Mouse (Mus musculus) intestine, postnatal 0 days (tissue): Measurements from ENCODE around the gene Chst14. TPM values are rescaled to one million over a fixed set of nuclear protein-coding genes. Genes with fewer than 3 reads are reported as not detected.

ENCODE experiments used
- ATAC-seq: fragments of 200-750 bp; cut with Nextera tagmentation; 2 replicates; pipeline ENCODE4 v1.8.0; 2017; ENCODE audit warnings: mild to moderate bottlenecking, moderate TSS enrichment, moderate library complexity
- H3K27ac ChIP-seq: fragments of 300-500 bp; sonication (generic); 2 replicates; pipeline ENCODE4 v1.5.1; 2014; ENCODE audit warnings: mild to moderate bottlenecking, low read depth, low read length, moderate library complexity
- H3K27me3 ChIP-seq: fragments of 300-500 bp; sonication (generic); replicated peaks from 2 replicates; pipeline ENCODE4 v1.6.1; 2014; ENCODE audit warnings: low read length, mixed read lengths; ENCODE audit not compliant: control insufficient read depth, insufficient read depth
- H3K36me3 ChIP-seq: fragments of 300-500 bp; sonication (generic); 2 replicates; pipeline ENCODE4 v1.6.1; 2014; ENCODE audit warnings: mild to moderate bottlenecking, moderate library complexity; ENCODE audit not compliant: control insufficient read depth, insufficient read depth
- H3K4me1 ChIP-seq: fragments of 300-500 bp; sonication (generic); replicated peaks from 2 replicates; pipeline ENCODE4 v1.6.1; 2014; ENCODE audit warnings: antibody characterized with exemption, low read length, mixed read lengths; ENCODE audit not compliant: control insufficient read depth, insufficient read depth
- H3K4me2 ChIP-seq: fragments of 300-500 bp; sonication (generic); replicated peaks from 2 replicates; pipeline ENCODE4 v1.6.1; 2014; ENCODE audit warnings: low read depth, mild to moderate bottlenecking, moderate library complexity
- H3K4me3 ChIP-seq: fragments of 300-500 bp; sonication (generic); 2 replicates; pipeline ENCODE4 v1.5.1; 2014; ENCODE audit warnings: low read depth, low read length
- H3K9ac ChIP-seq: fragments of 300-500 bp; sonication (generic); 2 replicates; pipeline ENCODE4 v1.6.1; 2014; ENCODE audit warnings: mild to moderate bottlenecking, low read depth, low read length
- H3K9me3 ChIP-seq: fragments of 300-500 bp; sonication (generic); 2 replicates; pipeline ENCODE4 v1.6.1; 2016; ENCODE audit warnings: mixed run types; ENCODE audit not compliant: control insufficient read depth
- CTCF ChIP-seq: sonication (generic); IDR thresholded peaks from 2 replicates; pipeline ENCODE4 v1.5.1; 2016; ENCODE audit warnings: low read depth, mild to moderate bottlenecking, control low read depth, antibody characterized with exemption, moderate library complexity
- WGBS: fragments of 180-500 bp; shearing (Covaris S2); extraction: QIAGEN DNeasy Blood & Tissue Kit; methylation state at CpG from one replicate; pipeline ENCODE4 v1.1.7; 2014; 5-methylcytosine and 5-hydroxymethylcytosine counted together
- polyA plus RNA-seq: library from polyadenylated mRNA; unstranded; fragments of >200 nt; fragmentation: Nextera tagmentation; extraction: Ambion mirVana; gene quantifications from 2 replicates; pipeline ENCODE4 v1.2.1, GENCODE M21; 2015

Chst14 gene
- polyA plus RNA-seq, 1 experiment from 2014 or later = 7.4 TPM

DNA sequence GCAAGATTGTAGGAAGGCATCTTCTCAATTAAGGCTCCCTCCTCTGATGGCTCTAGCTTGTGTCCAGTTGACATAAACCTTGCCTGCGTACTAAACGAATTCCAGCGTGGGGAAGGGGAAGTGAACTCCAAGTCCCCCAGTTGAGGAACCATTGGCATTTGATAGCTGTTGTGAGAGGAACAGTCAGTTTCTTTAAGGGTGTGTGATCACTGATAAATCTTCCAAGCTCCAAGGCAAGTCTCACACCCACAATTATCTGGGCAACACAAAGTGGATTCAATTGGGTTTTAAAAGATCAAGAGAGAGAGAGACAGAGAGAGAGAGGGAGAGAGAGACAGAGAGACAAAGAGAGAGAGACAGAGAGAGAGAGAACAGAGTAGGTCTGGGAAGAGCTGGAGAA is 23.4 kb downstream of the Chst14 start:
- no peak overlapping the region for H3K27ac ChIP-seq

GRCm38 (mm10) chr2:118956497-118956896 is 30.2 kb downstream of the Chst14 start:
- Histone ChIP-seq H3K9me3 (no peaks in the 10 kb centered on the region), H3K9ac (no peak overlapping the region)

More for the DNA sequence above, 23.4 kb downstream of the Chst14 start:
- no peaks in the 10 kb centered on the region for H3K9me3 ChIP-seq
- TF ChIP-seq CTCF = no peak
- H3K27me3 ChIP-seq = no peaks in the 10 kb centered on the region
- no peak overlapping the region for H3K4me3 ChIP-seq
- no peaks in the 10 kb centered on the region for H3K36me3 ChIP-seq
- H3K4me1 ChIP-seq = no peaks in the 10 kb centered on the region
- 58% methylated on average over 3 of the region's 3 CpGs for WGBS
- no peak for ATAC-seq
- no peak overlapping the region for H3K4me2 ChIP-seq
- no peak overlapping the region for H3K9ac ChIP-seq

GRCm38 (mm10) chr2:118959644-118960043 is 33.3 kb downstream of the Chst14 start:
- 30% methylated on average over 2 of the region's 2 CpGs for WGBS
- H3K4me1 ChIP-seq = no peaks in the 10 kb centered on the region

More at GRCm38 (mm10) chr2:118956497-118956896, 30.2 kb downstream of the Chst14 start:
- TF ChIP-seq CTCF = no peak
- 53% methylated on average over 5 of the region's 5 CpGs for WGBS
- H3K4me3 ChIP-seq = no peak overlapping the region
- no peak overlapping the region for H3K27ac ChIP-seq
- H3K36me3 ChIP-seq = no peaks in the 10 kb centered on the region
- H3K4me1 ChIP-seq = no peaks in the 10 kb centered on the region
- no peaks in the 10 kb centered on the region for H3K27me3 ChIP-seq
- ATAC-seq = no peak
- no peak overlapping the region for H3K4me2 ChIP-seq

DNA sequence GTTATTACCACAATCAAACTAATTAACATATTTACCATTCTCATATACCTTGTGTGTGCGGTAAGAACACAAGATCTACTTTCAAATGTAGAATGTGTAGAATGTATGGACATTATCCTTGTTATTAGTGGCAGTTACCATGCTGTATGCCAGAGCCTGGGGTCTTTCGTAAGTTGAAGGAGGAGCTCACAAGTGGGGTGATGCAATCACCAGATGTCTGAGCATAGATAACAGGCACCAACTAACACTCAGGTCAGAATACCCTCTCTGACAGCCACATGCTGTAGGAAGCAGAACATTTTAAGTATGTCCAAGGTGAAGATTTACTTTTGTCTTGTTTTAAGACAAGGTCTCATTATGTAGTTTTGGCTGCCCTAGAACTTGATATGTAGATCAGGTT is 34.1 kb downstream of the Chst14 start:
- no peaks in the 10 kb centered on the region for H3K4me1 ChIP-seq
- ATAC-seq = no peak
- no peak overlapping the region for H3K9ac ChIP-seq
- no peak overlapping the region for H3K4me3 ChIP-seq
- H3K36me3 ChIP-seq = no peaks in the 10 kb centered on the region
- no peak for TF ChIP-seq CTCF
- H3K27ac ChIP-seq = no peak overlapping the region
- no peak overlapping the region for H3K4me2 ChIP-seq
- no peaks in the 10 kb centered on the region for H3K27me3 ChIP-seq
- WGBS = 75% methylated on average over 2 of the region's 2 CpGs
- H3K9me3 ChIP-seq = no peaks in the 10 kb centered on the region

More at GRCm38 (mm10) chr2:118959644-118960043, 33.3 kb downstream of the Chst14 start:
- Histone ChIP-seq H3K4me2 (no peak overlapping the region), H3K4me3 (no peak overlapping the region), H3K9me3 (no peaks in the 10 kb centered on the region), H3K27ac (no peak overlapping the region), H3K9ac (no peak overlapping the region), H3K36me3 (no peaks in the 10 kb centered on the region), H3K27me3 (no peaks in the 10 kb centered on the region)
- TF ChIP-seq CTCF = no peak
- no peak for ATAC-seq

DNA sequence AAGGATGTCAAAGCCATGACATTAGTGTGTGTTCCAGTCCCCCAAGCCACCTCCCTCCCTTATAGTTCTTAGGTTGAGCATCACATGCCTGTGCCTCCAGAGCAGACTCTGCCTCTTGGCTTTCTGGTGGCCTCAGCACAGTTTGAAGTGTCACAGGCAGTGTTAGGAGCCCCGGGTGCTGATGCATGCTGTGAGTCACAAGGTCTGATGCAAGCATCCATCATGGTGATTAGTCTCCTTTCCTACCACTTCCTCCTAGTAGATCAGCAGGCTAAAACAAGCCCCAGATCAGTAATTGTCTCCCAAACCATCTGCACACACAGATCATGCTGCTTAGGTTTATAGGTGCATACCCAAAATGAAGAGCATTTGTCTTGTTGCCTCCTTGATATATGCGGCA is 35.2 kb downstream of the Chst14 start:
- H3K4me1 ChIP-seq = no peaks in the 10 kb centered on the region
- no peak for TF ChIP-seq CTCF
- 52% methylated on average over 2 of the region's 2 CpGs for WGBS
- no peak overlapping the region for H3K4me3 ChIP-seq
- no peak overlapping the region for H3K9ac ChIP-seq
- no peaks in the 10 kb centered on the region for H3K36me3 ChIP-seq
- H3K27ac ChIP-seq = no peak overlapping the region
- H3K9me3 ChIP-seq = no peaks in the 10 kb centered on the region
- ATAC-seq = no peak
- H3K27me3 ChIP-seq = no peaks in the 10 kb centered on the region
- no peak overlapping the region for H3K4me2 ChIP-seq

GRCm38 (mm10) chr2:118963007-118963675 is 36.8 kb downstream of the Chst14 start:
- Histone ChIP-seq H3K4me3 (no peak overlapping the region), H3K4me2 (no peak overlapping the region), H3K27ac (no peak overlapping the region), H3K27me3 (no peaks in the 10 kb centered on the region), H3K36me3 (no peaks in the 10 kb centered on the region), H3K9me3 (no peaks in the 10 kb centered on the region), H3K9ac (no peak overlapping the region), H3K4me1 (no peaks in the 10 kb centered on the region)
- TF ChIP-seq CTCF = peak; percentile 44
- WGBS = 55% methylated on average over 9 of the region's 9 CpGs
- no peak for ATAC-seq
